Mouse (Mus musculus) retina, postnatal 7 days (tissue): ENCODE data around the gene Fbxo8.
A peak's percentile ranks its signal among the peaks of the same experiment; 100 is the strongest.

Experiments
- DNase-seq: peaks from one replicate; pipeline ENCODE4 v3.0.0-alpha.2; 2012; ENCODE audit warnings: low read depth, low spot score

Fbxo8 gene

DNA sequence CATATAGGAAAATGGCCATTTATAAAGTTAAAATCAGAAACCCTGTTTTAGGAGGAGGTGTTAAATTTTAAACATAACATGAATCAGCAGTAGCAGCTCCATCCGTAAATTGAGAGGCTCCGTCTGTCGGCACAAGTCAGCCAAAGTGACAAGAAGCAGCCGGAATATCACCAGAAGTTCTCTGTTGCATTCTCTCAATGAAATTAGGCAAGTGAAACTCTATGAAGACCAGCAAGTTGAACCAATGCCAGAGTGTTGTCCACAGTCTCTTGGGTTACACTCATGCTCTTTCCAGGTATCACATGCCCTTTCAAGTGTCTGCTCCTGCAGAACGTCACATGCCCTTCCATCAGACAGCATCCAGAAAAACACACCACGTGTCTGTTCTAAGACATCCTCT, 60.8 kb downstream of the Fbxo8 start:
- no peak for DNase-seq

DNA sequence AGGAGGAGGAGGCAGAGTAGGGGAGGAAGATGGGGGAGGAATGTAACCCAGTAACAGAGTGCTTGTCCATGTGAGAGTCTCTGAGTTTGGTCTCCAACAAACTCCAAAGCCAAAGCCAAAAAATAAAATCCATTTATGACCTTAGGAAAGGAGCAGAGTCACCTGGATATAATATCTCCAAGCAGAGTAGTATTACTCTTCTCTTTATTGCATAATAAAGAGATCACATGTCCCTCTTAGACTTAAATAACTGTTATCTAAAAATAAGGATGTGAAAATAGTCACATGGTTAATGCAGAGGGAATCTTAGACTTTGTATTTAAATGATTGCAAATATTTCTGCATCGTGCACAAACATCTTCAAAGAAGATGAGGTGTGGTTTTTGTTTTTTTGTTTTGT, 63.3 kb downstream of the Fbxo8 start:
- DNase-seq = no peak

DNA sequence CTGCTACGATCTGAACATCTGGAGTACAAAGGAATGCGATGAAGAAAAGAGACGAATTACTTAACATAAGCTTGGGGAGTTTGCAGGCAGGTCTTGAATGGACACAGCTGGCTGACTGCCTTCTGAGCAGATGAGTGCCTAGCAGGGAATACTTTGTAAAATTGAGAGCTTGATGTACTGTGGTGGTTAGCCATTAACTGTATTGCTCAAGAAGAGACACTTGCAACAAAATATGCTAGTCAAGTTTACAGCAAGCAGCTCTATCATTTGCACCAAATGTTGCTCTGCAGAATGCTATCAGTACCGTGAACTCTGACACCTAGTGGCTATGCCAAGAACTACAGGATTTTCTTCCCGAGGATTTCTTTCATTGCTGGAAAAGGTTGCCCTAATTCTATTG, 64.1 kb downstream of the Fbxo8 start:
- DNase-seq = peak; percentile 51

DNA sequence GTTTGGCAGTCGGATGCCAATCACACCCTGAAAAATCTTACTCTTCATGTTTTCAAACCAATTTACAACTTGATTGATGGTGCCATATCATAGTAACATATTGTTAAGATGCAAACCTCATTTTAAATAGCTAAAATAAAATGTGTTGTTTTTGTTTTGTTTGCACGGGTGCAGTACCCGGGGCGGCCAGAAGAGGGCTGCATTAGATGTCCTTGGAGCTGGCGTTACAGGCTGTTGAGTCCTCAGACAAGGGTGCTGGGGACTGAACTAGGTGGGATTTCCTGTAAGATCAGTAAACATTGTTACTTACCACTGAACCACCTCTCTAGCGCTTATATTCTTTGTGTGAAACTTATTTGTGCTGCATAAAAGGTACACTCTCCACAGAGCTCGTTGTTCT, 65.4 kb downstream of the Fbxo8 start:
- DNase-seq = no peak

DNA sequence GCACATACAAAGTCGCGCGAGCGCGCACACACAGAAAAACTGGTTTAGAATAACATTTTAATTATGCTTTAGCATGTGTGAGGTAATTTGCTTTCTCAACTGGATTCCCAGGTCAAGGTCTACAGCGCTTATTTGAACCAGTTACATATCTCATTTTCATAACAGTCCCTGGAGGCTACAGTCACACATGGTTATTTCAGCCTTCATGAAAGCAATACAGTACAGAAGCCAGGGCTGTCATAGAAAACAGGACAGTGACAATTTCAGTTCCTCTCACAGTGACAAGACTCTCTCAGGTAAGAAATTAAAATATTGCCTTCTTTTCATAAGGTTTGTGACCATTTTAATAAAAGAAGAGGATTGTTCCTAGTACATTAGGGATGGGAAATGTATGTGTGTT, 66.4 kb downstream of the Fbxo8 start:
- no peak for DNase-seq

DNA sequence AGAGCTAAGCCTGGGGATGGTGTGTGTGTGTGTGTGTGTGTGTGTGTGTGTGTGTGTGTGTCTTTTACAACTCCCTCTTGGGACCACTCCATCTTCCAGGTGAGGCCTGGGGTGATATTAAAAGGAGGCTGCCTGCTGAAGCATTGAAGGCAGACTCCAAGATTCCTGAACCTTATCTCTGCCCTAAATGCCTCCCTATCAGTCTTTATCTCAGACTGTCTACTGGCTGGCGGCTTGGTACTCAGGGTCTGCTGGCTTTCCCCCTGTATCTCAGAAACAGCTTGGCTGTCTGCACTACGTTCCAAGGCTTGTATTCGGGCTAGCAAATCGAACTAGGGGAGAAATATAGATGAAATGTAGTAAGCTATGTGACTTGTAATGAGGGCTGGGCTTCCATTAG, 68.2 kb downstream of the Fbxo8 start:
- DNase-seq = no peak

DNA sequence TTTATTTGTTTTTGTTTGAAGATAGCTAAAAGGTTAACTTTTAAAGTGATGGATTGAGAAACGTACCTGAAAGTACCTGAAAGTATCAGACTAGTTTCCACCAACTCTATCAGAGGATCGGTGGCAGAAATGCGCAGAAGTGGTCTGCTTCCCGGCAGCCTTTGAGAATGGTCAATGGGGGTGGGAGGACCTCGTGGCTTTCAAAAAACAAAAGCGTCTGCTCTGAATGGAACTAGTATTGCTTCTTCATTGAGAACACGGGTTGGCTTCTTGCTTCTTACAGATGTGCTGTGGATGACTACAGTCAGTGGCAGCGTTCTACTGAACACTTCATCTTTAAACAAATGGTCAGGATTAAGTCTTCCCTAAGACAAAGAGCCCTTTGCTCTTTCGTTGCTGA, 68.7 kb downstream of the Fbxo8 start:
- DNase-seq = no peak

DNA sequence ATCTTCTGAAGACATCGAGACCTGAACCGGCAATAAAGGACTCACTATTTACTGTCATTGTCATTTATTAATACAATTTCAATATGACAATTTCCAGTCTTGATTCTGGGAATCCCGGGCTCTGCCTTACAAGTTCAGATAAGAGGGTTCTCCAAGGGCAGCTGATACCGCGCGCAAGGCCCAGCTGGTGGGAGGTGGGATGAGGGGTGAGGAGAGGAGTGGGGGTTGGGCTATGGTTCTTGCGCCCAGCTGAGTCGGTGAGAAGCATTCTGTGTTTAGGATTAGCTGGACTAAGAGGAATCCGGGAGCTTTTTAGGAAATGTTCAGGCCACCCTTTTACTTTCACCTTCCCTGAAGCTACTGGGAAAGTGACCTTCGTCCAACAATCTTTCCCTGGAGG, 69.8 kb downstream of the Fbxo8 start:
- DNase-seq = no peak

DNA sequence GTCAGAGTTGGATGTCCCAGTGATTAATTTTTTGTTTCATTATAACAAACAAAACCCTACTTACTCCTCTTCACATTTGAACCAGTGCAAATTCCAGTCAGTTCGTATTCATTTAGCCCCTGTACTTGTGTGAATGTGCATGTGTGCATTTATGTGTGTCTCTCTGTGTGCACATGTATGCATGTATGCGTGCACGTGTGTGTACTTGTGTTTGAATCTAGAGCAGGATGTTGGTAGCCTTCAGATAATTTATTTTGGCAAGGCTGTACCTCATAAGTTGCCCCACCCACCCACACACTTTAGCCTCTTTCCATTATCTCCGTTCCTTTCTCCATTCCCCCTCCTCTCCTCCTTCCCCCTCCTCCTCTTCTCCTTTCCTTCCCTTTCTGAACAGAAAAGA, 70.2 kb downstream of the Fbxo8 start:
- DNase-seq = no peak

- DNase-seq = no peak
Measured at GRCm38 (mm10) chr8:56622470-56623024, 71.7 kb downstream of the Fbxo8 start.

GRCm38 (mm10) chr8:56623346-56623745, 72.5 kb downstream of the Fbxo8 start:
- DNase-seq = no peak

- DNase-seq = no peak
Measured at GRCm38 (mm10) chr8:56629160-56629559, 78.3 kb downstream of the Fbxo8 start.

DNA sequence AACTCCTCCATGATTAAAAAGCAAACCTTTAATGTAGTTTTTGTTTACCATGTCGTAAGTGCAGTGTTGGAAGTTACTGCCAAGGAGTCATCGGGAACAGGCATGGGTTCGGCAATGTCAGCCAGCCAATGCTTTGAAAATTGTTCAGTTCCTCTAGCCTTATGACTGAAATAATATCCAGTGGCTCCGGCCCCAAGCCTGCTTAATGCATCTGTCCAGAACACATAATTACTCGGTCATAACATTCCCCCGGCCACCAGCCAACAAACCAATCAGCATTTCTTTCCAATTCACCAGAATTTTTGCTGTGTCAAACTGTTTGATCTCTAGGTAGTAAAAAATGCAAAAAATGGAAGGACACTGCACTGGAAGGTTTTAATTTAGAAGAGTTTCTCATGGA, 88.4 kb downstream of the Fbxo8 start:
- DNase-seq = no peak
